Mouse (Mus musculus): ENCODE measurements around the gene Zfyve21. TPM values are rescaled to one million over a fixed set of nuclear protein-coding genes. Genes with fewer than 3 reads are reported as not detected.

Zfyve21 gene
- total RNA-seq (2023): 1 to 10 TPM; 1.8 to 5.1 TPM

DNA sequence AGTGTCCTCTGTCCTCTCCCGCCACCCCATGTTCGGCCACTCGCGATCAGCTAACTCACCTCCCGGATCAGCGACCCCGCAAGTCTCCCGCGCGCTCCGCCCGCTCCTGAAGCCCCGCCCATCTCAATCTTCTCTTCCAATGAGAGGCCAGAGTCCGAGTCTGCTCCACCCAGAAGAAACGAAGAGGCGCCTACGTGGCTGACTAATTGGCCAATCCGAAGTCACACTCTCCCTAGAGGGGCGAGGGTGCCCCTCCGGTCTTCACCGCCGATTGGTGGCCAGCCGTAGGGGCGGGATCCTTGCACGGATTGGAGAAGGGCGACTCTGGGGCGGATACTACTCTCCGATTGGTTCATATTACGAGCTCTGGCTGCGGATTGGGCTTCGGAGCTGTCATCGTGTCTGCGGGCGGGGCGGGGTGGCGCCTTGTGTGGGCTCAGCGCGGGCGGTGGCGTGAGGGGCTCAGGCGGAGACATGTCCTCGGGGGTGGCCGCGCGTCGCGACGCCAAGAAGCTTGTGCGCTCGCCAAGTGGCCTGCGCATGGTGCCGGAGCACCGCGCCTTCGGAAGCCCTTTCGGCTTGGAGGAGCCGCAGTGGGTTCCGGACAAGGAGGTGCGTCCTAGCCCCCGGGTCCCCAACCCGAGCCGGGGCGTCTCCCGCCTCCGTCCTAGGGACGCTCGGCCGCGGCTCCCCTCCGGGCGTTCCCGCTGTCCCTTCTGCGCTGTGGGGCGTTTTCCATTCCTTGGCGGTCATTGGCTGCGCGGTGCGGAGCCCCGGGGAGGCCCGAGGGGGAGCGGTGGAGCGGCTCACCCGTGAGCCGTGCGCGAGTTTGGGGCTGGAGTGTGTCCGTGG is at the start of gene Zfyve21, which contains the start of gene Xrcc3:
Gene Zfyve21 (plus strand): TSS at position 405 of the 852 bp plus-strand sequence.
Gene Xrcc3 (minus strand): TSS at position 108 of the 852 bp plus-strand sequence.

Other genes starting within 250 kb of the Zfyve21 start
- 10 to 100 TPM; 55.4 to 63.9 TPM for gene Mark3, start 239.6 kb upstream of the Zfyve21 start, total RNA-seq (2023)
- 1 to 10 TPM; 3.1 to 5.9 TPM for gene Ckb, start 141.8 kb upstream of the Zfyve21 start, total RNA-seq (2023)
- 1 to 10 TPM; 2.7 to 4.6 TPM for gene Trmt61a, start 136.1 kb upstream of the Zfyve21 start, total RNA-seq (2023)
- 1 to 10 TPM; 7.9 to 9.7 TPM for gene Bag5, start 100.9 kb upstream of the Zfyve21 start, total RNA-seq (2023)
- gene Apopt1, start 100.9 kb upstream of the Zfyve21 start, total RNA-seq (2023): 10 to 100 TPM; 13.2 to 16.8 TPM
- gene Klc1, start 55.3 kb upstream of the Zfyve21 start, total RNA-seq (2023): 10 to 100 TPM; 47.0 to 50.7 TPM
- gene Xrcc3, start 297 bp upstream of the Zfyve21 start, total RNA-seq (2023): 1 to 10 TPM; 3.4 to 5.9 TPM
- 1 to 10 TPM; 2.1 to 2.3 TPM for gene Ppp1r13b, start 93.9 kb downstream of the Zfyve21 start, total RNA-seq (2023)
- gene Atp5mpl, start 152.8 kb downstream of the Zfyve21 start, total RNA-seq (2023): 100 to 1,000 TPM; 151 to 165 TPM
- gene Tdrd9, start 157.4 kb downstream of the Zfyve21 start, total RNA-seq (2023): under 1 TPM in 1 of 2 experiments, not detected in 1; 0.29 TPM
- gene Rd3l, start 167.1 kb downstream of the Zfyve21 start, total RNA-seq (2023): not detected

Data from neutrophil, adult 59 days (primary cell).